Mouse (Mus musculus) small intestine, adult 2 months (tissue): ENCODE data around the gene Med24. TPM values are rescaled to one million over a fixed set of nuclear protein-coding genes. Genes with fewer than 3 reads are reported as not detected.

ENCODE experiments used
- H3K27ac ChIP-seq: fragments of 200-500 bp; 2 replicates; pipeline ENCODE4 v1.5.1; 2012; ENCODE audit warnings: low read depth, low read length, control low read depth, inconsistent platforms; ENCODE audit not compliant: insufficient read depth
- H3K27me3 ChIP-seq: fragments of 200-500 bp; 2 replicates; pipeline ENCODE4 v1.6.1; 2012; ENCODE audit warnings: mild to moderate bottlenecking, moderate library complexity, low read length, inconsistent platforms; ENCODE audit not compliant: control insufficient read depth, insufficient read depth
- H3K36me3 ChIP-seq: fragments of 200-500 bp; 2 replicates; pipeline ENCODE4 v1.6.1; 2012; ENCODE audit warnings: mild to moderate bottlenecking, low read length, control low read depth, inconsistent platforms; ENCODE audit not compliant: control insufficient read depth, insufficient read depth
- H3K4me1 ChIP-seq: fragments of 200-500 bp; 2 replicates; pipeline ENCODE4 v1.6.1; 2012; ENCODE audit warnings: low read length, inconsistent platforms, mixed read lengths; ENCODE audit not compliant: control insufficient read depth, insufficient read depth, insufficient read length
- H3K4me3 ChIP-seq: fragments of 200-500 bp; 2 replicates; pipeline ENCODE4 v1.5.1; 2012; ENCODE audit warnings: low read depth, mild to moderate bottlenecking, control low read depth, inconsistent platforms, low read length, moderate library complexity
- CTCF ChIP-seq: fragments of 200-500 bp; IDR thresholded peaks from 2 replicates; pipeline ENCODE4 v1.5.1; 2012; ENCODE audit warnings: low read depth, mild to moderate bottlenecking, control low read depth, inconsistent platforms, low read length, moderate library complexity, mixed read lengths; ENCODE audit not compliant: insufficient replicate concordance, insufficient read length; ENCODE audit errors: extremely low read depth
- POLR2A ChIP-seq: fragments of 200-500 bp; IDR thresholded peaks from 2 replicates; pipeline ENCODE4 v1.6.1; 2012; ENCODE audit warnings: low read depth, mild to moderate bottlenecking, control low read depth, inconsistent platforms, low read length, moderate library complexity
- WGBS: fragments of 180-500 bp; shearing (Covaris S2); methylation state at CpG from one replicate; pipeline ENCODE4 v1.1.7; 2018; 5-methylcytosine and 5-hydroxymethylcytosine counted together
- polyA plus RNA-seq: library from polyadenylated mRNA; depleted of rRNA; stranded (reverse); fragments of >200 nt; gene quantifications from 2 replicates; pipeline ENCODE4 v1.2.3, GENCODE M21; 2012; rRNA removed

Gene Med24
- polyA plus RNA-seq, result 23.8 and 49.5 TPM in 2 replicates

DNA sequence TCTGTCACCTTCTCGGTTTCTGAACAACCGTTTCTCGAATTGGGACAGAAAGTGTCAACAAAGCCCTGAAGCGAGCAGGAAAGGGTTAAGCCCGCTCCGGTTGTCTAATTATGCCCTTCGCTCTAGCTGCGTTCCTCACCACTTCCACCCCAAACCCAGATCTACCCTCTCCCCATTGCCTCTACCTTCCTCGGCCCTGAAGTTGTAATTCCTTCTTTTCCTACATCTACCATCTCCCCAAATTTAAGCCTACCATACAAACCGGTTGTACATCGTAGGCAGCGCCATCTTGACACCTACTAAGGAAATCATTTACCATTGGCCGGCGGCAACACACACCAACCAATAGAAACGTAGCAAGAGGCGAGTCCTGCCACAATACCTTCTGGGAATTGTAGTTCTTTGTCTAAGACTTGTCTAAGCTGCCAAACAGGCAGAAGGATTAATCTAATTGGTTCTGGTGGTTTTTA, at the start of gene Med24:
Med24 (minus strand) TSS at position 317 of the 470 bp plus-strand sequence.
- 2% methylated on average over 16 of the region's 16 CpGs for WGBS
- Histone ChIP-seq H3K27ac (peak within 1 kb of the TSS; percentile 45), H3K36me3 (peaks cover 9% of the 10 kb centered on the region), H3K4me1 (peaks cover 3% of the 10 kb centered on the region; the same call in 1 of the 2 replicates), H3K4me3 (peak within 1 kb of the TSS; percentile 92), H3K27me3 (no peaks in the 10 kb centered on the region)
- TF ChIP-seq CTCF (no peak), POLR2A (no peak)

DNA sequence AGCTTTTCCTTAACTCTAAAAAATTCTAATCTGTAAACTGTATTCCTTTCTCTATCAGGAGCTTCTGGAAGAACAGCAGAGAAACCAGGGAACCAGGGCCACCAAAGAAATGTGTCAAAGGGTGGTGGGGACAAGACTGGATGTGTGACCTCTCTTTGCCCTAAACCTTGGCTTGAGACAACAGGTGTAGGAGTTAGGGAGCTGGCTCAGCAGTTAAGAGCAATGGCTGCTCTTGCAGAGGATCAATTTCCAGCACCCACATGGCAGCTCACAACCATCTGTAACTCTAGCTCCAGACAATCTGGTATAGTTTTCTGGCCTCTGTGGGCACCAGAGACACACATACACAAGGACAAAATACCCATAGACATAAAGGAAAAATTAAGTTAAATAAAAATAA, 48.7 kb upstream of the Med24 start:
- Histone ChIP-seq H3K36me3 (no peaks in the 10 kb centered on the region), H3K27me3 (no peaks in the 10 kb centered on the region), H3K27ac (no peak overlapping the region), H3K4me3 (no peak overlapping the region), H3K4me1 (peaks cover 25% of the 10 kb centered on the region)
- TF ChIP-seq CTCF (no peak), POLR2A (no peak)

DNA sequence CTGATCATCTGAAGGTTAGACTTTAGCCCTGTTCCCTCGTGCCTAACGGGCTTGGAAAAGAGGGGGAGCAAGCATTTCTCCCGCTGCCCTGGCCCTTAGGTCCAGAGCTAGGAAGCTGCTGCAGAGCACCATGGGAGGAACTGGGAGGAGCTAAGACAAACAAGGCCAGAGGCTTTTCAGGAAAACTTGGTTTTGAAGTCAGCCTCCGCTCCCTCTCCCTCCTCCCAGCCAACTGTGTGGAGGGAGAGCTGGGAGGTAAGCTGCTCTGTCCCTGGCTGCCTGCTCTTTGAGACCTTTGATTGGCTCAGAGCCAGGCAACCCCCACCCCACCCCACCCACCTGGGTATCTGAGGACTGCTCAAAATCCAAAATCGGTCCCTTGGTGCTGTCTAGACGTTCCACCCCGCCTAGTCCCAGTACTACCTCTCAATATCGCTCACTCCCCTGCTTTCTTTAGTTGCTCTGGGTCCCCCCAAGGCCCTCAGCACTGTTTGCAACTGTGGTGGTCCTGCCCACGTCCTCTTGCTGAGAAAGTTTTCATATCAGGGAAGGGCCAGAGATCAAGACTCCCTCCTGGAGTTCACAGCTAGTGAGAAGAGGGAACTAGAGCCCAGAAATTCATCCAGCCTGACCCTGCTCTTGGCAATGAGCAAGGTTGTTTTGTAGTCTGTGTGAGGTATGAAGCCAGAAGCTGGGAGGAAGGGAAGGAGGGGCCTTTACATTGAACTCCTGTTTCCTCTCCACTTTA, 47.8 kb upstream of the Med24 start:
- Histone ChIP-seq H3K4me1 (peaks cover 20% of the 10 kb centered on the region), H3K27ac (peak overlapping the region; percentile 93), H3K4me3 (peak overlapping the region; percentile 4; the same call in 1 of the 2 replicates), H3K36me3 (peaks cover 6% of the 10 kb centered on the region), H3K27me3 (no peaks in the 10 kb centered on the region)
- TF ChIP-seq CTCF (no peak), POLR2A (peak; percentile 60)
- WGBS, result 9% methylated on average over 9 of the region's 9 CpGs

DNA sequence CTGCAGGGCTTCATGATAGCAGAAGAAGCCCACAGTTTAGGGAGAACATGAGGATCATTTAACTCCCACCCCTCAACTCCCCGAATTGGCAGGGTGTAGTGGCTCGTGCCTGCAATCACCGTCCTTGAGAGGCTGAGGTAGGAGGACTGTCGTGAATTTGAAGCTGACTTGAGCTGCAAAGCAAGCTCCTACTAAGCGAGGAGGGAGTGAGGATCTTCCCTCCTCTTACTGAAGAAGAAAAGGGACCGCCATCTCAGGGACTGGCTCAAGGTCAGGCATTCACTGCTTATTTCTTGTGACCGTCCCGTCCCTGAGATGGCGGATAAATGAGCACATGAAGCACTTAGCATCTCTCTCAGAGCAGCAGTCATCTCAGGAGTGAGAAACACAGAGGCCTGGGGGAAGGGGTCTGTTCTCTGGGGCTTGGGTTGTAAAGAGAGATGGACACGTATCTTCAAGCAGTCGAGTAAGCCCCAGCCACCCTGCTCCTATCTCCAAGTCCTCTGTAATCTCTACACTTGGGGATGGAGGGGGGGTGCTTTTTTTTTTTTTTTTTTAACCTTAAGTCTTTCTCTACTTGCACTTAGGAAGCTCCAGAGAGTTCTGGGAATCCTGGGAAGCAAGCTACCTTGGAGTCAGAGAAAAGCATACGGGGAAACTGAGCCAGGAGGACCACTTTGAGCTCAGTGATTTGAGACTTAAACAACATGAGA, 47.0 kb upstream of the Med24 start:
- Histone ChIP-seq H3K27me3 (no peaks in the 10 kb centered on the region), H3K27ac (peak overlapping the region; percentile 93), H3K36me3 (peaks cover 14% of the 10 kb centered on the region), H3K4me3 (peak overlapping the region; percentile 9; the same call in 1 of the 2 replicates), H3K4me1 (peaks cover 17% of the 10 kb centered on the region)
- 36% methylated on average over 12 of the region's 12 CpGs for WGBS
- TF ChIP-seq CTCF (no peak), POLR2A (no peak)

DNA sequence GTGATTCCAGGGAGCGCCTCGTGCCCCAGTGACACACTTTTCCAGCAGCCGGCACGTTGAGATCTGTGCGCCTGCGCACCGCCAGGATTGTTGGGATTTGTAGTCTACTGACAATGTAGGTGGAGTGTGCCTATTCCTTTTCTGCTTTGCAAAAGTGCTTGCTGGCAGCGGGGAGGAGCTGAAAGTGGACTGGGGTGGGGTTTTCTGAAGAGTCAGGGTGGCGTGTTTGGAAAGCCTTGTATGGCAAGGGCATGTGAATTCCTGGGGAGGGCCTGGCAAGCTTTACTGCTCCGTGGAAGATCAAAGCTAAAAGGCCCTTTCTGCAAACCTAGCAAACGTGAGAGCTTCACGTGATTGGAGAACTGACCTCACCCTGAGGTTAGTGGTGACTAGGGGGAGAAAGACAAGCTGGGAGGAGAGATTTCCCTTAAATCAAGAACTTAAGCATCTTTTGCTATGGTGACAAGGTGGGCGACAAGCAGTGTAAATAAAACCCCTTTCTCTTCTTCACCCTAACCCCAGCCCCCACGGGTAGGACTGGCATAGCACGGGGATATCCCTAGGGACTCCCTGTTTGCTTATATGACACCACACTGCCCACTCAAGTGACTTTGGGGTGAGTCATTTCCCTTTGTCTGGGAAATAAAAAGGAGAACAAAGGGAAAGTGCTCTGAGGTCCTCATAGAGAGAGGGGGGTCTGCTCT, 46.3 kb upstream of the Med24 start:
- Histone ChIP-seq H3K27me3 (no peaks in the 10 kb centered on the region), H3K27ac (peak overlapping the region; percentile 99), H3K36me3 (peaks cover 21% of the 10 kb centered on the region), H3K4me1 (peaks cover 19% of the 10 kb centered on the region), H3K4me3 (peak overlapping the region; percentile 68)
- TF ChIP-seq CTCF, result no peak
- TF ChIP-seq POLR2A, result no peak
- WGBS, result 2% methylated on average over 15 of the region's 15 CpGs

DNA sequence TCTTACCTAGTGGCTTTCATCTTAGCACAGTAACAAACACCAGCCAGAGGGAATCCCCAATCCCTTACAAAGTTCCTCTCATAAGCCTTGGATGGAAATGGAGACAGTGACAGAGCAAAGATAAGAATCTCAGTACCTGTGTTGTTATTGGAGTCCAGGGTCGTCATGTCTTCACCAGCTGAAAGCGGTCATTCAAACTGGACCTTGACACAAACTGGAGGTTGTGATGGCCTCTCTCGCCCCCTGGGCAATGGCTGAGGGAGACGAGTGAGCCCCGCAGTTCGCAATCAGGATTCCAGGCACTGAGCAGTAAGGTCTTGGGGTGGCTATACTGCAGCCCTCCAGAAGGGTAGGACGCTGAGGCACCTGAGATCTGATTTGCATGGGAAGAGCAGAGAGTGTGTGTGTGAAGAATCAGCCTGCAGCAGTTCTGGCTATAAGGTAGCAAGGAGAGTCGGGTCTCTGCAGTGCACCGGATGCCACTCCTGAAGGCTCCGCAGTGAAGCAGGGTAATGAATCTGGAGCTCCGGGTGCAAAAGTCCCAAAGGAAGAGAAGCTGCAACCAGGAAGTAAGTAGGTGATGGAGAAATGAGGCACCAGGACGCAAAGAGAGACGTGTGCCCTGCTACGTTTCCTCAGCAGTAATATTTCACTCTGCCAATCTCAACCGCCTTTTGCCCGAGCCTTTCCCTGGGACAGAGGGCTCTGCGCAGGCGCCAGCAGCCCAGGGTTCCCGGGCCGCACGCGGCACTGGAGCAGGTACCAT, 45.5 kb upstream of the Med24 start, which contains the start of gene Nr1d1:
Nr1d1 (minus strand) TSS at position 752 of the 766 bp plus-strand sequence.
- no peak for TF ChIP-seq CTCF
- peak; percentile 83 for TF ChIP-seq POLR2A
- peaks cover 25% of the 10 kb centered on the region for H3K4me1 ChIP-seq
- peaks cover 28% of the 10 kb centered on the region for H3K36me3 ChIP-seq
- WGBS, result under 1% methylated on average over 22 of the region's 22 CpGs
- H3K27me3 ChIP-seq, result no peaks in the 10 kb centered on the region
- H3K4me3 ChIP-seq, result peak within 1 kb of the TSS; percentile 68
- peak within 1 kb of the TSS; percentile 99 for H3K27ac ChIP-seq
